Mouse (Mus musculus) kidney, postnatal 14 days (tissue): ENCODE results near the gene Ntrk2.

ENCODE experiments used
- DNase-seq: peaks from one replicate; pipeline ENCODE4 v3.0.0; 2022; ENCODE audit warnings: mixed read lengths

Gene Ntrk2

DNA sequence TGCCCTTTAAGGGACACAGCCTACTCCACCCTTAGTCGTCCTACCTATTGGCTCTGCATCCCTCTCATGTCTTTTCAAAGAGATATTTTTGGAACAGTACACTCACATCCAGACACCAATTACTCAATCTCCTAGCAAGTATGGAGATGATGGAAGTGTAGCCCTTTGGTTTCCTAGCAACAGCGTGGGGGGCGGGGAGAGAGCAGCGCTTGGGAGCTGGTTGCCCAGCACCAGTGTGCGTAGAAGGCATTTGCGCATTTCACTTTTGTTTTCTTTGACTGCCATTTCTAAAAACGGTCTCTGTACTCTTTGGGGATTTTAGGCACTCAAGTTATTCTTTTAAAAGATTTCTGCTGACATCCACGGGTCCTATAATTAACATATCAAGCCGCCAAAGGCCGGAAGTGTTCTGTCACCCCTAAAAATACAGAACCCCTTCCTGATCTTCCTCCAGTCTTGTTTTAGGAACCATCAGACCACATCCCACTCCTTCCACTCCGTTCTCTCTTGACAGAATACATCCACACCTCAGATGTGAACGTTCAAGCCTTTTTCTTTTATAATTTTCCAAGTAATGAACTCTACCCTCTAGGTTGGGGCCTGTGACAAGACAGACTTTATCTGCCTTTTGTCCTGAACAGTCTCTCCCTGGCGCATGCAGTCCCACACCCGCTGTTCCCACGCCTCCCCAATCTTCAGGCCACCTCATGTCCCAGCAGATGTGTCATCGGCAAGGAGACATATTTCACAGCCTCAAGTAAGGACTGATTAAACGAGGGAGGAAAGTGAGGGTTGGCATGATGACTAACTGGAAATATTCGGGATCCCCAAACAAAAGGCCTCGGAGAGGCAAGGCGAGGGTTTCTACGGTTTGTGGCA is 339.5 kb downstream of the Ntrk2 start:
- DNase-seq, result peak; percentile 17

DNA sequence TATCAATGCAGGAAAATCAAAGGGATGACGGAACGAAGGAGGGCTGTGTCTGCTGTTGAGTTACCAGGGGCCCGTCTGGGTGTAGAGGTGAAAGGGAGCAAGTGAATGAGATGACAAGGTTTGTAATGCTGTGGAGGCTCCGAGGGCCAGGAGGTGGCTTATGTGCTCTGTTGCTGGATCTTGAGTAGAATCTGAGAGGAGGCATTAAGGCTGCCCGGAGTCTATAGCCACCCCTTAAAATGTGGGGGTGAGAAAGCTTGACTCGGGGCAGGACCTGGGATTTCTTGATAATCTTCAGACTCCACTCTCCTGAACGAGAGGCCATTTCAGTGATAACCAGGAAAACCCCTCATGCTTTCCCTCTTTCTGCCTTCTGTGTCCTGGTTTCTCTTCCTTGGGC is 340.2 kb downstream of the Ntrk2 start:
- DNase-seq, result no peak

DNA sequence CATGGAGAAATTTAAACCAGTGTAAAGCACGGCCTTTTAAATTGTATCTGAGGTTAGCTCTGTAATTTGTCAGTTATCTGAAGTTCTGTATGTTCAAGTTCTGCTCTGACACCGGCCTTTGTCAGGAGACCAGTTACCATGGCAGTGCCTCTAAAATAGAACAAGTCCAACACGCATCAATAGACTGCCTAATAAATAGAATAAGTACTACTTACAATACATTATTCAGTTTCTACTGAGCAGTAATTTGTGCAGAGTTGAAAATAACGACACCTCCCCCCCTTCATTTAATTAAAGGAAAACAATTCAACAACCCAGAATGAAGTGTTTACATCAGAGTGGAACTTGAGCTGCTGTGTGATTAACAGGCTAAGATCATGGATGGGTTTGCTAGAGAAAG is 341.6 kb downstream of the Ntrk2 start:
- DNase-seq, result no peak

DNA sequence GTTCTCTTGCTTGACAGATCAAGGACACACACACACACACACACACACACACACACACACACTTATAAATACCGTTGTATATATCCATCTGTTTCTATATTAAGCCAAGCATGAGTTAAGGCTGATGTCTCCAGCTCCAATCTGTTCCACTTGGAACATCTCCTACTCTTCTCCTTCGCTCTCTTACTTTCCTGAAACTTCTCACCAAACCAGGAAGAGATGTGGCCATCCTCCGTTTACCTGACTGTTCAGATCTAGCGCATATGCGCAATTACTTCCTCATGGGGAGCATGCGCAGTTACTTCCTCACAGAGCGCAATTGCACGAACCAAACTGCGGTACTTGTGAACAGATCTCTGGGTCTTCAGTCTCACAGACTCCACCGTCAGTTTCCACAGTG is 342.4 kb downstream of the Ntrk2 start:
- no peak for DNase-seq

DNA sequence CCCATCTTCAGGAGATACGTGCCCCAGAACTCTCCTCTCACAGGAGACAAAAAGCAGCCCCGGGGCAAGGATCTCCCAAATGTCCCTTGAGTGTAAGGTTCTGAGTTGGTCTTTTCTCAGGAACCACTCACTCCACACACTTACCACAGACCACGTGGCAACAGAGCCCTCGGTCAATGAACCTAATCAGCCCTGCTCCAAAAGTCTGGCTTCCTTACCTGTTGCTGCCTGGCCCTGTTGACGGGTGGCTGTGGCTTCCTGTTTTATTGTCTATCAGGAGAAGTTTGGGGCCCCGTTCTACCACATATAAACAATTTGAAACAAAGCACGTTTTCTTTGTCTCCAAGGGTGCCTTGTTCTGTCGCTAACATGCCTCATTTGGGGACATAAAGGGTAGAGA is 357.6 kb downstream of the Ntrk2 start:
- DNase-seq, result no peak

- DNase-seq, result no peak
Measured at GRCm38 (mm10) chr13:59173840-59174239, 367.5 kb downstream of the Ntrk2 start.

DNA sequence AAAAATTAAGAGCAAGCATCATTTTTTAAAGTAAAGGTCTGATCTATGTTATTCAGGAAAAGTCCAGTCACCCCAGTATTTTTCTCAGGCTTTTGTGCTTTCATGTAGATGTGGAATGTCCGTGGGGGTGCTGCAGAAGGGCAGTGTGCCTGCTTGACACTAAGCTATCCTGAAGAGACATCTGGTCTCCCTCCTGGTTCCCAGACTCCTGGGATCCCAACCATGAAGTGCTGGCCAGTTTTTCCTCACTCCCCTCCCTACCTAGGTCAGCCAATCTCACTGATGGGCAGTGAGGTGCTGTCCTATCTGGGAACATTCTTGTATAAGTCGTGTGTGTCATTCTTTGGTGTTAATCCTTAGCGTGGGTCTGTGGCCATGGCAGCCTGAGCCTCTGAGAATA is 369.7 kb downstream of the Ntrk2 start:
- DNase-seq, result no peak

DNA sequence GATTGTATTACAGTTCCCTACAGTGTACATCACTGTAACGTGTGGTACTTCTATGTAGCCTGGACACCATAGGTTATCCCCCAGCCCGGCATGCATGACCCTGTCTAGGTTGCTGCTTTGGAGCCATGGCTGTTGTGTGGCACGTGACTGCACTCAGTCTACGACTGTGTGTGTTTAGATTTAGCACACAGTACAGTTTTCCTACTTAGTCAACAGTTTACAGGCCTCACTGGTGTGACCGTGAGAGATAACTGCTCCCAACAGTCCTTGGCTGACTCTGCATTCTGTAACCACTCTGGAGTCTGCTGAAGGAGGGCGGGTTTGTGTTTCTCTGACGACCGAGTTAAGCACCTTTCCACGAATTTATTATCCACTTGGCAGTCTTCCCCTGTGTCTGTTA is 370.1 kb downstream of the Ntrk2 start:
- DNase-seq, result no peak

DNA sequence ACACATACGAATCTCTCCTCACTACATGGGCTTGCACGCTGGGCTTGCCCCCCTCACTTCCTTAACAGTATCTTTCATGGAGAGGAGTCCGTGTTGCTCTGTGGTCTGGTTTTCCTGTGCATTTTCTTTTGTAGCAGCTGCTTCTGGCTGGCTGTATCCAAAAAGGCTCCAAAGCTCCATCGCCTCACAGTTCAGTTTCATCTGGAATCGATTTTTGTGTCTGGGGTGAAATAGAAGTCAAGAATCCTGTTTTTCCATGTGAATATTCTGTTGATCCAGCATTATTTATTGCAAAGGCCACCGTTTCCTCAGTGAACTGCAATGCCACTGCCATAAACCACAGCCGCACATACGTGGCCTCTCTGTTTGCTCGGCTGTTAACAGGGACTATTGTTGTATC is 370.6 kb downstream of the Ntrk2 start:
- peak; percentile 8 for DNase-seq

- no peak for DNase-seq
Measured at GRCm38 (mm10) chr13:59179986-59180385, 373.6 kb downstream of the Ntrk2 start.

- DNase-seq, result no peak
Measured at GRCm38 (mm10) chr13:59180781-59181180, 374.4 kb downstream of the Ntrk2 start.

DNA sequence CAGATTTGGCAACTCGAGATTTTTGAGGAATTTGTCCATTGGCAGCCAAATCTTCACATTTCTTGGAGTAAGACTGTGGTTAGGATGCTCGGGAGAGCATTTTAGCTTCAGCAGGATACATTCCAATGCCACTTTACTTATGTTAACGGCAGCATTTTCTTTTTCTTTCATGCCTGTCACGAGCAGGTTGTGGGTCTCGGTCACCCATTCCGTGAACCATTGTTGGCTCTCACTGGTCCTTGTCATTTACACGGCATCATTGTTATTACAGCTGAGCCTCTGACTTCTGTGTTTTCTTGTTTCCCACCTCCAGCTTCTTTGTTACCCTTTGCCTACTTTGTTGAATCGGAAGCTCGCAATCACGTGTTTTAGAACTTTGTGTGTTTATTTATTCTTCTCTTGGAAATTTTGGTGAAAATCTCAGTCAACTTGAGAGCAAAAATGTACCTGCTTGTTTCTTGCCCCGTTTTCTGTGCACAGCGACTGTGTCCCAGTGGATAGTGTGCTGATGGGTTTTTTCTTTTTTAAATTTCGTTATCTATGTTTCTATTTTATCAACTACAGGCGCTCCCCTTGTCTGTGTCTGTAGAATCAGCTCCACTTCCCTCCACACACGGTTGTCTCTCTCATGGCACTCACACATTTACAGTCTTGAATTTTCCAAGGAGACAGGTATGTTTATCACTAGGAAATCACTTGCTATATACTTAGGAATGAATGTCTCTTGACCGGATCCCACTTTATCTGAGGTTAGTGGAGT is 375.0 kb downstream of the Ntrk2 start:
- DNase-seq, result no peak

DNA sequence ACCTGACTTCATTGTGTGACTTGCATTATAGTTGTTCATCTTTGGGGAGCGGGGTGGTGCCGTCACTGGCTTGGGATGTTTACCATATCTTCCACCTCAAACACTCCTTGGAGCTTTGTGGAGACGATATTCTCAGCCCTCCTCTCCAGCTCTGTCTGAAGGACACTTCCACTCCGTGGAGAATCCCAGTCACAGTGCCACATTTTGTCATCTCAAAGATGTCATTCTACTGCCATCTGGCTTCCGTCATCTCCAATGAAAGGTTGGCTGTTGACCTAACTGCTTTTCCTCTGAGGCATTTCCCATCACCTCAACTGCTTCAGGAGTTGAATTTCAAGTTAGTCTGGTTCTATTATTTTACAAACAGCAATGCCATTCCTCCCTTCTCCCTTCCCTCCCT is 376.3 kb downstream of the Ntrk2 start:
- DNase-seq, result no peak
